Mouse (Mus musculus): ENCODE measurements at regions not wholly inside any gene's neighbourhood (a gene's known extent, or its start where the extent isn't known, plus 50 kb on each side); places are given as distances from the start of the nearest gene placed in this dataset.

DNA sequence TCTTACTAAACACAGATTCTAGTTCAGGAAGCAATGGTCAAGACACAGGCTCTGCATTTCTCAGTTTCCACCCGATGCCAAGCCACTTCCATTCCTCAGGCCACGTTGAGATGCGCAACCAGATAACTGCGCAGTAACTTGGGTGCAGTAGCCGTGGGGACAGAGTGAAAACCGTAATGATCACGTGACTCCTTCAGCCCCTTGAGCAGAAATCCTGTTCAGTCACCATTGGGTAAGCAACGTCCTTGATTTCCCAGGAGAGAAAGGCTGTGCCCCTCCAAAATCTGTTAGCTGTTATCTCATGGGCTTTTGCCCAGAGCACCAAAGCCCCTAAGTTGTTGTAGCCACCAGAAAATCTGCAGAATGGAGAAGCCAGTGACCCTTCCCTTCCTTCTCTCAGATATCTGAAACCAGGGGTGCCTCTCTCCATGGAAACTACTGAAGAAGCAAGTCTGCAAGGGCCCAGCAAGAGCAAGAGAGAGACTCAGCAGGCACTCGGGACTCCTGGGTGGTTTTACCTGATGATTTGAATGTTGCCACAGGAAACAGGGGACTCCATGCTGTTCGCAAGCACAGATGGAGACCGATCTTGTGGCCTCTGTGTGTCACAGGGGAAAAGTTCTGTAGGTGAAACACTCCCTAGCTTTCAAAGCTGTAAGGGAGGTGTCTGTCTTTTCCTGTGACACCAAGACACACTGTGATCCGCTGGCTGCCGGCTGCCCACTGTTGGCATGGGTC lies 126.7 kb downstream of the Lmo4 start:
- DNase-seq (ENCODE audit: low read depth, low spot score): no peak

- DNase-seq (ENCODE audit: low read depth, low spot score): no peak
Measured at GRCm38 (mm10) chr3:144069979-144070540, 135.0 kb downstream of the Lmo4 start.

DNA sequence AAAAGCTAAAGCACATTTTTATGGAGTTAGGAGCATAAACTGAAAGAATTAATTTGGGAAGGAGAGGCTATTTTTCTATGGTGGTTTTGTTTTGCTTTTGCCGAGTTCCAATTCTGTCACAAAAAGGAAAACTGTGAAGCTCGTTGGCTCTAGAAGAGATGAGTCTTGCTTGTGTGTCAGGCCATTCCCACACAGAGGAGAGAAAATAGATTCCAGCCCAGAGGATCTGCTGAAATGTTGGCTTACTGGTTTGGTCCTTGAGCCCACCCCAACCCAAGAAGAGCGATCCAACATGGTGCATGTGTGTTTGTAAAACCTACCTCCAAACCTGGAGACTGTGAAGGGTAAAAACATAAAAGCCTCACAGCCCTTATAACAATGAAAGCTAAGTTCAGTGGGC lies 138.0 kb downstream of the Lmo4 start:
- no peak for DNase-seq (ENCODE audit: low read depth, low spot score)

GRCm38 (mm10) chr3:144058106-144058505 lies 146.9 kb downstream of the Lmo4 start:
- DNase-seq (ENCODE audit: low read depth, low spot score): no peak

GRCm38 (mm10) chr3:144050341-144050740 lies 154.7 kb downstream of the Lmo4 start:
- DNase-seq (ENCODE audit: low read depth, low spot score): no peak

DNA sequence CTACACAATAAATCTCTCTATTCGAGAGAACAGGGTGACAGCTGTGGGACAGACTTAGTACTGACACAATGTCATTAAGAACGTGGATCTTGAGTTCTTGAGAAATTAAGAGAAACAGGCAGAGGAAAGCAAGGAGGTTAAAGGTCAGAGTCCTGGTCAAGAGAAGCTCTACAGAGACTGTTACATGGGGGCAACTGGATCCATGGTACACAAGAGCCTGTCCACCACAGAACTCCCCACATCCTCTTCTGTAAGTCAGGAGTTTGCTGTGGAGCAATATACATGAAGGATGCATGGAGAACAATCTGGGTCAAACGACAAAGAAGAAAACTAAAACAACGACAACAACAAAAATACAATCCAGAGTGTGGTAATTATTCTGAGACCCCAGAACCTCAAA lies 155.8 kb downstream of the Lmo4 start:
- DNase-seq (ENCODE audit: low read depth, low spot score): no peak

DNA sequence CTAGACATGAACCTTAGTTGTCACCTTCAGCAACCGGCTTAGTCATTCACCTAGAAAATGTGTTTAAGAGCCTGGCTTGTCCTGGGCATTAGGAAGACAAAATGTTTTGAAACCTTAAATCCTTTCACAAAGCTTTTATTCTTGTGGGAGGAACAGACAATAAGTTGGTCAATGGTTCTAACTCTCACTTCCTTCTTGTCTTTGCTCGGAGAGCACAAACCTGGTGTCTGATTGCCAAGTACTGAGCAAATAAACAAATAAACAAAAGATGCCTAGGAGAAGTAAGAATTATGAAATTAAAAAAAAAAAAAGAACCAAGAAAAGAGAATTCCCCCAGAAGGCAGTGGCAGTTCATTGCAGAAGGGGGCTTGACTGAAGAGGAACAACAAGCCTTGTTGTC lies 160.7 kb downstream of the Lmo4 start:
- DNase-seq (ENCODE audit: low read depth, low spot score): no peak

DNA sequence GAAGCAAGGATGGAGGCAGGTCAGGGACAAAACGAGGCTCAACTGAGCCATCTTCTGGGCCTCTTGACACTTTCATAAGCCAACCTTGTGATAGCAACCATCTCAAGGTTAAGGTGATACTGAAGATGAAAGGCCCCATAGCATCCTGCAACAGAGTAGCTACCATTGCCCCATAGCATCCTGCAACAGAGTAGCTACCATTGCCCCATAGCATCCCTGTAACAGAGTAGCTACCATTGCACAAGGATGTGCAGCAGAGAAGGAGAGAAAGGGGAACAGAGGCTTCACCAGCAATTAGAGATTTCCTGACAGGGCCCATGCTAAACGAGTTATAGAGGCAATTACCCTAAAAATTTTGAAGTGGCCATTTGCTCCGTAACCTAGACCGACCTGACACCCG lies 163.2 kb downstream of the Lmo4 start:
- DNase-seq (ENCODE audit: low read depth, low spot score): no peak

GRCm38 (mm10) chr3:144039498-144039897 lies 165.5 kb downstream of the Lmo4 start:
- DNase-seq (ENCODE audit: low read depth, low spot score): no peak

DNA sequence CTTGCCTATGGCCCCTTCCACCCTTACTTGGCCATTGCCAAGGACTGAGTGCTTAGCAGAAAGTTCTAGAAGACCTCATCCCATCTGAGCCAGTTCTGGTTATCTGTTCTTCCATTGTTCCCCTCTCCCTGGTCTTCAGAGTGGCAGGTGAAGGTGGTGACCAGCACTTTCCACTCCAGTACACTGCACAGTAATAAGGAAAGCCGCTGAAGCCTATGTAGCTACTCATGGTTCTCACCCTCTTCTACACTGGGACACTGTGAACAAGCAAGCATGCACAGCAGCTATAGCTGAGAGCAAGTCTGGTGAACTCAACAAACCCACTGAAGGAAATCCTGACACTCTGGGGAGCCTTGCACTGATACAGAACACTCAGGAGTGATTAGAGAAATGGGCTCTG lies 175.4 kb downstream of the Lmo4 start:
- DNase-seq (ENCODE audit: low read depth, low spot score): no peak

GRCm38 (mm10) chr3:144029121-144029520 lies 175.9 kb downstream of the Lmo4 start:
- no peak for DNase-seq (ENCODE audit: low read depth, low spot score)

DNA sequence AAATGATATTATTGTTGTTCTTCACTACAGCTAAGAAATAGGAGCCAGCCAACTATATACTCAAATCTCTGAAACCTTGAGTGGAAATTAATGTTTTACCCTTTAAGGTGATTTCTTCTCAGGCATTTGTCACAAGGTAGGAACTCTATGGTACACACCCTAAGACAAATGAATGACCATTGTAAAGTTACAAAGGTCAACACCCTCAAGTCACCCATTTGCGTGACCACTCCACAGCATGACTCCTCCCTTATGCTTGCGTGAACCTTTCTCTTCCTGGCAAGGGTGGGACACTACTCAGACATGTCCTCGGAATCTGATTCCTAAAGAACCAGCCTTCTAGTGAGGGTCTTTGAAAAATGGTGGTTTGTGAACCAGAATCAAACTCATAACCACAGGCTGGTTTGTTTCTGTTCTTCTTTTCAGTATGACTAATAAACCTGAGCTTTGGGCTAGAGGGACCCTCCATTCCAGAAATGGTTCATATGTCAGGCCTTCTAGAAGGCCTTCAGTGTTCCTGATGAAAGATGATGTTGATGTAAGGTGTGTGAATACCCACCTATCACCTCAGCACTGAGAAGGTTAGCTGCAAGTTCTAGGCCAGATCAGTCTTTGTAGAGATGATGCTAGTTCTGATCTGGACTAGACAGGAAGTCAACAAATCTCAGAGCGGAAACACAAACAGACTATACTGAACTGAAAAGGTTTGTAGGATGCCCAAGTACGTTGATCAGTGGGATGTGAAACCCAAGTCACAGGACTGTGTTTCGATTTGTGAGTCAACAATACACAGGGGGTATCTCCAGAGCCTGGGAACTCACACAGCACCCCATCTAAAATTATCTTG lies 177.7 kb downstream of the Lmo4 start:
- no peak for DNase-seq (ENCODE audit: low read depth, low spot score)

DNA sequence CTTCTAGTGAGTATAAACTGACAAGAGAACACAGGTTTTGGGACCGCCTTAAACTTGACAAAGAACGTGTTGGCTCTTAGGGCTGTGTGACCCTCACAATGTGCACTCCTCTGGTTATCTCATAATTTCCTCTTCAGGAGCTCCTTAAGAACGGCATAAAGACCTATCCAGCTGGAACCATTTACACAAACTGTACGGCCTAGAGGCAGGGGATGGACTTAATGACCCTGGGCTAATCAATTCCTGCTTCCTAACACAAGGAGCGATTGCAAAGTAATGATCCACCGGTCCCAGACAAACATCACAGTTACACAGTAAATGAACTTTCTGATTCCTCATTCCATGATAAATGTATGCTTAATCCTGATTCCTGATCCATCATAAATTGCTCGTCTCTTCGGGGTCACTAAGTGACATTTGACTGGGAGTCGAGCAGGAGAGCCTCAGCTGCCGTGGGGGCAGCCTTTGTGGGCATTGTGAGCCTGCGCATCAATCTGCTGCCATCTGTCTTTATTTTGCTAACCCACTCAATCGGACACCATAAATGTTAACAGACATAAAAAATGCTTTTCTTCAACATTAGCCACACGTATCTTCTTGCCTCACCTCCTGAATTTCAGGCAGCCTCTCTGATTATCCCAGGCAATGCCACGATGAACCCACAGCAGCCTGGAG lies 179.4 kb downstream of the Lmo4 start:
- no peak for DNase-seq (ENCODE audit: low read depth, low spot score)

DNA sequence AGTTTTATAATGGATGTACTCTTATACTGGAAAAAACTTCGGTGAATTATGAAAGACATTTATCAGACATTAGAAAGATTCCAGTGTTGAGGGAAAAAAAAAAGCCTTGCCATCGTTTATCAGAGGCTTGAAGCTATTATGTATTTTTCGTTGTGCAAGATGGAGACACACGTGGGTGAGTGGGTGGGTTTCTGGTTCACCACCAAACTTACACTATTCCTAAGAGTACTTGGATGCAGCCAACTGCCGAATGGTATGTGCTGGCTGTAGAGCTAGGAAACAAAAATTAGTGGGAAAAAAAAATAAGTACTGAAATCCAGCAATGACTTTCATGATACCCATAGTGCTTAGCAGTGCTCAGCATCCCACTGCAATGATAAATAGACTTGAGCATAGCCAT lies 180.8 kb downstream of the Lmo4 start:
- DNase-seq (ENCODE audit: low read depth, low spot score): no peak

DNA sequence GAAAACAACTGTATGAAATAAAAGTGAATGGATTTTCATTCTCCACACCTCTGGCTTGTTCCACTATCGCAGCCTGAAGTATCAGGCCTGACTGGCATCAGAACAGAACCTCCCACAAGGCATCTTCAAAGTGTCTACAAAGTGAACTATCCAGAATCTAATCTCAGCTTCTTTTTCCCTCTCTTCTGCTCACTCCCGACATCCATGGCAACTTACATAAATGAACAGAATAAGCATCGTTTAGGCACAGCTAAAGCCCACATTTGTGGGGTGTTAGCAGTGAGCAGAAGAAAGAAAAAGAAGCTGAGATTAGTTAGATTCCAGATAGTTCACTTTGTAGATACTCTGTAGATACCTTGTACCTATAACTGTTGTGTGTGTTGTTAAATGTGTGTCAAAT lies 182.0 kb downstream of the Lmo4 start:
- no peak for DNase-seq (ENCODE audit: low read depth, low spot score)

- no peak for DNase-seq (ENCODE audit: low read depth, low spot score)
Measured at GRCm38 (mm10) chr3:144021969-144022368, 183.1 kb downstream of the Lmo4 start.

- no peak for DNase-seq (ENCODE audit: low read depth, low spot score)
Measured at GRCm38 (mm10) chr3:144020189-144020940, 184.7 kb downstream of the Lmo4 start.

DNA sequence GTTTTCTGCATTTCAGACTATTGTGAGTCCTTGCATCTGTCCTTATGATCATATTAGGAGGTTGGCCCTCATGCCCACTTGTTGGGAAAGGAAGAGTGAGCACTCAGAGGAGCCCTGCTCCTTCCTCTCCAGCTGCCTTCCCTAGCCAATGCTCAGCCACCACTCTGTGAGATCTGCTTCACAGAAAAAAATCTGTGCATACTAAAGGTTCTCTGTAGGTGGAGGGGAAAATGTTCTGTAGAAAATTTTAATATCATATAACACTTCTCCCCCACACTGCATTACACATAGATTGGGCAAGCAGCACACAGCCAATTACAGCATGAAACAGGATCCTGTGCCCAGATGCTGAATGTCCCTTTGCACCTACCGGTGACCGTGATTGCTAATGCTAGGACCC lies 185.7 kb downstream of the Lmo4 start:
- no peak for DNase-seq (ENCODE audit: low read depth, low spot score)

DNA sequence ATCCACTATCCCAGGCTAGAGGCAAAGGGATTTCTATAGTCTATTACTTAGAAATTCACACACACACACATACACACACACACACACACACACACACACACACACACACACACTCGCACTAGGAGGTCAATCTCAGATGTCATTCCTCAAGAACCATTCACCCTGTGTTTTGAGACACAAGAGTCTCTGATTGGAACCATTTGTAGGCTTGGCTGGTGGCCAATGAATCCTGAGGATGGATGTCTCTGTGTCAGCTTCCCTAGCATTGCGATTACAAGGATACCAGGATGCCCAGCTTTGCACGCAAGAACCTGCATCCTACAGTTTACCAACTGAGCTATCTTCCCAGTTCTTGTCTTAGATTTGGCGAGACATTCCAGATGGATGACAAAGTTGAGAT lies 186.5 kb downstream of the Lmo4 start:
- no peak for DNase-seq (ENCODE audit: low read depth, low spot score)

DNA sequence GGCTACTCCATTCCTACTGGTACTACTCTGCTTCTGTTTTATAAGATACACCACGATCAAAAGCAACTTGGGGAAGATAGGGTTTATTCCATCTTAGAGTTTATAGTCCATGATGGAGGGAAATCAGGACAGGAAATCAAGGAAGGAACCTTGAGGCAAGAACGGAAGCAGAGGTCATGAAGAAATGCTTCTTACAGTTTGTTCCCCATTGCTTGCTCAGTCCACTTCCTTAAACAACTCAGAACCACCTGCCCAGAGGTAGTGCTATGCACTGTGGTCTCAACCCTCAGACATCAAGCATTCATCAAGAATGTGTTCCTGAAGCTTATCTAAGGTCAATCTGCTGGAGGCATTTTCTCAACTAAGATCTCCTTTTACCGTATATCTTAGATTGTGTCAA lies 189.8 kb downstream of the Lmo4 start:
- DNase-seq (ENCODE audit: low read depth, low spot score): no peak

- DNase-seq (ENCODE audit: low read depth, low spot score): no peak
Measured at GRCm38 (mm10) chr3:144013481-144014125, 191.4 kb downstream of the Lmo4 start.

All from retina, postnatal 7 days (tissue).